Mouse (Mus musculus) intestine, embryonic 14.5 days (tissue): ENCODE data around the gene Oxa1l. TPM values are rescaled to one million over a fixed set of nuclear protein-coding genes. Genes with fewer than 3 reads are reported as not detected.

ENCODE experiments used
- ATAC-seq: fragments of 200-750 bp; cut with Nextera tagmentation; replicated peaks from 2 replicates; pipeline ENCODE4 v1.8.0; 2017; ENCODE audit warnings: low read depth, moderate number of reproducible peaks, moderate TSS enrichment, moderate library complexity; ENCODE audit not compliant: low FRiP score, low TSS enrichment
- DNase-seq: peaks from one replicate; pipeline ENCODE4 v3.0.0-alpha.2; 2018; ENCODE audit warnings: low spot score
- H3K27ac ChIP-seq: fragments of 300-500 bp; sonication (generic); 2 replicates; pipeline ENCODE4 v1.5.1; 2014; ENCODE audit warnings: low read depth, mild to moderate bottlenecking, control low read depth
- H3K27me3 ChIP-seq: fragments of 300-500 bp; sonication (generic); replicated peaks from 2 replicates; pipeline ENCODE4 v1.6.1; 2014; ENCODE audit warnings: low read length, control low read depth; ENCODE audit not compliant: control insufficient read depth, insufficient read depth
- H3K36me3 ChIP-seq: fragments of 300-500 bp; sonication (generic); 2 replicates; pipeline ENCODE4 v1.6.1; 2014; ENCODE audit warnings: low read length, control low read depth; ENCODE audit not compliant: control insufficient read depth, insufficient read depth
- H3K4me1 ChIP-seq: fragments of 300-500 bp; sonication (generic); replicated peaks from 2 replicates; pipeline ENCODE4 v1.6.1; 2014; ENCODE audit warnings: low read length, control low read depth, mixed read lengths; ENCODE audit not compliant: control insufficient read depth, insufficient read depth
- H3K4me2 ChIP-seq: fragments of 300-500 bp; sonication (generic); 2 replicates; pipeline ENCODE4 v1.6.1; 2014; ENCODE audit warnings: low read length
- H3K4me3 ChIP-seq: fragments of 300-500 bp; sonication (generic); 2 replicates; pipeline ENCODE4 v1.5.1; 2014; ENCODE audit warnings: low read depth, low read length, control low read depth, mixed read lengths
- H3K9ac ChIP-seq: fragments of 300-500 bp; sonication (generic); 2 replicates; pipeline ENCODE4 v1.6.1; 2014; ENCODE audit warnings: mild to moderate bottlenecking, low read length
- H3K9me3 ChIP-seq: fragments of 300-500 bp; sonication (generic); 2 replicates; pipeline ENCODE4 v1.6.1; 2016; ENCODE audit warnings: low read length, control low read depth; ENCODE audit not compliant: control insufficient read depth
- WGBS: fragments of 180-500 bp; shearing (Covaris S2); extraction: QIAGEN DNeasy Blood & Tissue Kit; methylation state at CpG from one replicate; pipeline ENCODE4 v1.1.7; 2014; 5-methylcytosine and 5-hydroxymethylcytosine counted together
- polyA plus RNA-seq: library from polyadenylated mRNA; unstranded; fragments of >200 nt; fragmentation: Nextera tagmentation; extraction: Ambion mirVana; gene quantifications from 2 replicates; pipeline ENCODE4 v1.2.1, GENCODE M21; 2014

Gene Oxa1l
- 57.0 and 59.4 TPM in 2 replicates for polyA plus RNA-seq

GRCm38 (mm10) chr14:54360577-54361340 is at the start of gene Oxa1l:
Gene Oxa1l (plus strand): TSS chr14:54360834.
- Histone ChIP-seq H3K4me2 (peak within 1 kb of the TSS; percentile 75), H3K27me3 (no peaks in the 10 kb centered on the region), H3K27ac (peak within 1 kb of the TSS; percentile 76), H3K36me3 (peaks cover 25% of the 10 kb centered on the region), H3K9ac (peak within 1 kb of the TSS; percentile 96), H3K9me3 (no peaks in the 10 kb centered on the region), H3K4me1 (peaks cover 3% of the 10 kb centered on the region), H3K4me3 (peak within 1 kb of the TSS; percentile 99)
- peak; percentile 90 for ATAC-seq
- DNase-seq, result peak; percentile 99
- under 1% methylated on average over 48 of the region's 48 CpGs for WGBS

- Histone ChIP-seq H3K9me3 (no peaks in the 10 kb centered on the region), H3K4me3 (no peak overlapping the region), H3K4me1 (no peaks in the 10 kb centered on the region), H3K27ac (no peak overlapping the region), H3K36me3 (no peaks in the 10 kb centered on the region), H3K27me3 (no peaks in the 10 kb centered on the region), H3K9ac (no peak overlapping the region), H3K4me2 (no peak overlapping the region)
- no peak for ATAC-seq
- WGBS, result 34% methylated on average over 3 of the region's 3 CpGs
- DNase-seq, result no peak
These were observed 48.9 kb upstream of the Oxa1l start for GRCm38 (mm10) chr14:54311763-54312162.

- H3K4me3 ChIP-seq, result no peak overlapping the region
- no peak overlapping the region for H3K4me2 ChIP-seq
- no peak overlapping the region for H3K27ac ChIP-seq
- no peak for ATAC-seq
- DNase-seq, result no peak
- no peak overlapping the region for H3K9ac ChIP-seq
- no peaks in the 10 kb centered on the region for H3K9me3 ChIP-seq
- H3K36me3 ChIP-seq, result no peaks in the 10 kb centered on the region
- no peaks in the 10 kb centered on the region for H3K4me1 ChIP-seq
- H3K27me3 ChIP-seq, result no peaks in the 10 kb centered on the region
- 75% methylated on average over 18 of the region's 18 CpGs for WGBS
These were observed 38.9 kb upstream of the Oxa1l start for GRCm38 (mm10) chr14:54321556-54322376.

GRCm38 (mm10) chr14:54324486-54324885 is 36.1 kb upstream of the Oxa1l start:
- Histone ChIP-seq H3K27ac (no peak overlapping the region), H3K4me3 (no peak overlapping the region), H3K9ac (no peak overlapping the region), H3K27me3 (no peaks in the 10 kb centered on the region), H3K4me2 (no peak overlapping the region), H3K36me3 (no peaks in the 10 kb centered on the region), H3K4me1 (no peaks in the 10 kb centered on the region), H3K9me3 (no peaks in the 10 kb centered on the region)
- DNase-seq, result no peak
- 59% methylated on average over 5 of the region's 5 CpGs for WGBS
- ATAC-seq, result no peak

- DNase-seq (no peak), ATAC-seq (no peak)
- Histone ChIP-seq H3K27ac (no peak overlapping the region), H3K9me3 (no peaks in the 10 kb centered on the region), H3K4me3 (no peak overlapping the region), H3K4me1 (no peaks in the 10 kb centered on the region), H3K4me2 (no peak overlapping the region), H3K36me3 (no peaks in the 10 kb centered on the region), H3K27me3 (no peaks in the 10 kb centered on the region), H3K9ac (no peak overlapping the region)
- 82% methylated on average over 2 of the region's 2 CpGs for WGBS
These were observed 32.1 kb upstream of the Oxa1l start for GRCm38 (mm10) chr14:54328548-54328947.

GRCm38 (mm10) chr14:54329201-54329600 is 31.4 kb upstream of the Oxa1l start:
- Histone ChIP-seq H3K36me3 (no peaks in the 10 kb centered on the region), H3K9me3 (no peaks in the 10 kb centered on the region), H3K4me3 (no peak overlapping the region), H3K9ac (no peak overlapping the region), H3K27ac (no peak overlapping the region), H3K4me1 (no peaks in the 10 kb centered on the region), H3K4me2 (no peak overlapping the region), H3K27me3 (no peaks in the 10 kb centered on the region)
- ATAC-seq (no peak), DNase-seq (no peak)
- whole genome bisulfite sequencing, result 42% methylated on average over 9 of the region's 9 CpGs

- H3K9ac ChIP-seq, result no peak overlapping the region
- H3K9me3 ChIP-seq, result no peaks in the 10 kb centered on the region
- 81% methylated on average over 1 of the region's 1 CpGs for WGBS
- no peaks in the 10 kb centered on the region for H3K36me3 ChIP-seq
- no peaks in the 10 kb centered on the region for H3K4me1 ChIP-seq
- no peak overlapping the region for H3K27ac ChIP-seq
- no peak for ATAC-seq
- H3K4me2 ChIP-seq, result no peak overlapping the region
- DNase-seq, result no peak
- no peaks in the 10 kb centered on the region for H3K27me3 ChIP-seq
- no peak overlapping the region for H3K4me3 ChIP-seq
These were observed 29.5 kb upstream of the Oxa1l start for GRCm38 (mm10) chr14:54331178-54331577.

GRCm38 (mm10) chr14:54332176-54333074 is 28.2 kb upstream of the Oxa1l start:
- Histone ChIP-seq H3K4me3 (no peak overlapping the region), H3K4me1 (no peaks in the 10 kb centered on the region), H3K4me2 (no peak overlapping the region), H3K36me3 (no peaks in the 10 kb centered on the region), H3K27me3 (no peaks in the 10 kb centered on the region), H3K27ac (no peak overlapping the region), H3K9me3 (no peaks in the 10 kb centered on the region), H3K9ac (no peak overlapping the region)
- no peak for DNase-seq
- no peak for ATAC-seq
- 80% methylated on average over 5 of the region's 5 CpGs for WGBS
